Mouse (Mus musculus): Measurements from ENCODE around the gene Dmd.

Gene Dmd

GRCm38 (mm10) chrX:85049593-85049992, 2100.9 kb downstream of the Dmd start:
- DNase-seq: no peak

GRCm38 (mm10) chrX:85073602-85074001, 2124.9 kb downstream of the Dmd start:
- DNase-seq: no peak

- DNase-seq: peak; percentile 12 to 20
Measured at GRCm38 (mm10) chrX:85076845-85077244, 2128.2 kb downstream of the Dmd start.

GRCm38 (mm10) chrX:85077605-85078004, 2128.9 kb downstream of the Dmd start:
- DNase-seq: no peak

- no peak for DNase-seq
Measured at GRCm38 (mm10) chrX:85079174-85079573, 2130.5 kb downstream of the Dmd start.

GRCm38 (mm10) chrX:85084237-85085153, 2135.8 kb downstream of the Dmd start:
- DNase-seq: peak; percentile 7 to 30

GRCm38 (mm10) chrX:85089506-85089905, 2140.8 kb downstream of the Dmd start:
- DNase-seq: no peak

GRCm38 (mm10) chrX:85093354-85093753, 2144.7 kb downstream of the Dmd start:
- DNase-seq: no peak

- DNase-seq: no peak
Measured at GRCm38 (mm10) chrX:85098691-85099090, 2150.0 kb downstream of the Dmd start.

GRCm38 (mm10) chrX:85112418-85112817, 2163.7 kb downstream of the Dmd start:
- DNase-seq: no peak

- no peak for DNase-seq
Measured at GRCm38 (mm10) chrX:85132706-85133105, 2184.0 kb downstream of the Dmd start.

- no peak for DNase-seq
Measured at GRCm38 (mm10) chrX:85137293-85137692, 2188.6 kb downstream of the Dmd start.

GRCm38 (mm10) chrX:85171264-85171663, 2222.6 kb downstream of the Dmd start:
- DNase-seq: no peak

- DNase-seq: peak; percentile 6 to 21
Measured at GRCm38 (mm10) chrX:85187565-85187964, 2238.9 kb downstream of the Dmd start.

- DNase-seq: no peak
Measured at GRCm38 (mm10) chrX:85193856-85194255, 2245.2 kb downstream of the Dmd start.

GRCm38 (mm10) chrX:85197688-85198087, 2249.0 kb downstream of the Dmd start:
- DNase-seq: no peak

GRCm38 (mm10) chrX:85199398-85199797, 2250.7 kb downstream of the Dmd start:
- DNase-seq: no peak

GRCm38 (mm10) chrX:85207001-85207400, 2258.3 kb downstream of the Dmd start:
- no peak for DNase-seq

GRCm38 (mm10) chrX:85226883-85227282, 2278.2 kb downstream of the Dmd start:
- DNase-seq: no peak

GRCm38 (mm10) chrX:85249379-85249778, 2300.7 kb downstream of the Dmd start, which contains the start of gene Fthl17a:
Fthl17a (plus strand) TSS chrX:85249679.
- DNase-seq: no peak

All from lung, postnatal 4 days (tissue).